8 mouse cellular contexts compared by ENCODE assay signal in the genomic region with DNA sequence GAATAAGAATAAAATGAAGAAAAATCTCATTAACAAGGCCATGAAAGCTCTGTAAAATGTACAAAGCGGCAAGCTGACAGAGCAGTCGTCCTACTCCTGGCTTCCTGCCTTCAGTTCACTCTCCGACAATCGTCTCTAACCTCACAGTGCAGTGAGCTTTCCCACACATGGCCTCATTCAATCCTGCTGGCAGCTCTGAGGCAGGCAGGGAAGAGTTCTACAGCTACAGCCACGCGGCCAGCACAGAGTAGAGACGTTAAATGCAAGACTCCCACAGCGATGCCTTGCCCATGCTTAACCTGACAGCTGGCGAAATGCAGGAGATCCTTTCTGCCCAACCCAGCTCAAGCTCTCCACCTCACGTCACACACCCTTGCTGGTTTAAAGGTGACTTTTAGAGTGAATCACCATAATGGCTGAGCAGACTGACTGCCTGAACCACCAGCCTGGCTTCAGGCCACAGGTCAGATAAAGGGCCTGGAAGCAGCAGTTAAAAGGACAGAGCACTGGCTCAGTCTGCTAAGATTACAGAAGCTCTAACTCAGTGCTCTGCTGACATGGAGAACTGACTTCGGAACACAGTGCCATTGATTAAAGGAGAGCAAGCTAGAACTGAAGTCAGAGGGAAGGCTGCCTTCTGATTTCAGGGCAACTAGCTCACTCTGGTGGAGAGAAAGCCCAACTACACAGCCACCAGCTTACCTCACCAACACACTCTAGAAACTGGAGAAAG. TPM values are rescaled to one million over a fixed set of nuclear protein-coding genes. Genes with fewer than 3 reads are reported as not detected.
A peak's percentile ranks its signal among the peaks of the same experiment; 100 is the strongest.
DNase-seq lines count a peak whose midpoint lies in the region; ATAC-seq and TF ChIP-seq lines count a peak whose summit lies in the region.

No protein-coding gene starts in this region.

- peak; percentile 79 for TF ChIP-seq CTCF in kidney, postnatal 0 days (IDR thresholded peaks at IDR 0.05; ENCODE audit: low read depth)

- no peak overlapping the region for H3K27ac ChIP-seq in embryonic facial prominence, embryonic 12.5 days
- H3K27ac ChIP-seq in heart, embryonic 13.5 days (replicated peaks): peak overlapping the region; percentile 69
- H3K27ac ChIP-seq in kidney, postnatal 0 days: no peak overlapping the region
- H3K27ac ChIP-seq in limb, embryonic 15.5 days: peak overlapping the region; percentile 5; the same call in 1 of the 2 replicates
- H3K27ac ChIP-seq in neural tube, embryonic 14.5 days (ENCODE audit: low read depth, low read length): no peak overlapping the region

- no peaks in the 10 kb centered on the region for H3K36me3 ChIP-seq in embryonic facial prominence, embryonic 12.5 days
- H3K36me3 ChIP-seq in heart, embryonic 13.5 days: 0 out of 2 replicates have a peak, but pooled peaks cover 4% of the 10 kb centered on the region
- no peaks in the 10 kb centered on the region for H3K36me3 ChIP-seq in kidney, postnatal 0 days (ENCODE audit: insufficient read depth, low read length)
- no peaks in the 10 kb centered on the region for H3K36me3 ChIP-seq in limb, embryonic 15.5 days
- no peaks in the 10 kb centered on the region for H3K36me3 ChIP-seq in neural tube, embryonic 14.5 days (ENCODE audit: control insufficient read depth, insufficient read depth, low read length)

- 67% methylated on average over 11 of the region's 11 CpGs for WGBS in embryonic facial prominence, embryonic 12.5 days
- 45% methylated on average over 11 of the region's 11 CpGs for WGBS in heart, embryonic 13.5 days
- 58% methylated on average over 11 of the region's 11 CpGs for WGBS in kidney, postnatal 0 days
- WGBS in limb, embryonic 15.5 days: 31% methylated on average over 11 of the region's 11 CpGs
- 59% methylated on average over 11 of the region's 11 CpGs for WGBS in neural tube, embryonic 14.5 days

- no peak overlapping the region for H3K4me3 ChIP-seq in embryonic facial prominence, embryonic 12.5 days
- H3K4me3 ChIP-seq in heart, embryonic 13.5 days: peak overlapping the region; percentile 17
- no peak overlapping the region for H3K4me3 ChIP-seq in kidney, postnatal 0 days (replicated peaks; ENCODE audit: low read depth, low read length)
- H3K4me3 ChIP-seq in limb, embryonic 15.5 days: no peak overlapping the region
- H3K4me3 ChIP-seq in neural tube, embryonic 14.5 days (ENCODE audit: low read depth, low read length): no peak overlapping the region

- H3K9ac ChIP-seq in embryonic facial prominence, embryonic 12.5 days: no peak overlapping the region
- 0 out of 2 replicates have a peak overlapping the region, but pooled peaks have one; percentile 53 for H3K9ac ChIP-seq in heart, embryonic 13.5 days
- H3K9ac ChIP-seq in kidney, postnatal 0 days (ENCODE audit: low read depth, low read length): no peak overlapping the region
- H3K9ac ChIP-seq in limb, embryonic 15.5 days: no peak overlapping the region
- no peak overlapping the region for H3K9ac ChIP-seq in neural tube, embryonic 14.5 days (replicated peaks; ENCODE audit: low read depth, low read length)

- H3K27me3 ChIP-seq in embryonic facial prominence, embryonic 12.5 days: no peaks in the 10 kb centered on the region
- H3K27me3 ChIP-seq in heart, embryonic 13.5 days (replicated peaks): no peaks in the 10 kb centered on the region
- no peaks in the 10 kb centered on the region for H3K27me3 ChIP-seq in kidney, postnatal 0 days (ENCODE audit: insufficient read depth, low read length)
- no peaks in the 10 kb centered on the region for H3K27me3 ChIP-seq in limb, embryonic 15.5 days
- no peaks in the 10 kb centered on the region for H3K27me3 ChIP-seq in neural tube, embryonic 14.5 days (ENCODE audit: control insufficient read depth, insufficient read depth, low read length)

- H3K4me2 ChIP-seq in embryonic facial prominence, embryonic 12.5 days (replicated peaks): no peak overlapping the region
- peak overlapping the region; percentile 58 for H3K4me2 ChIP-seq in heart, embryonic 13.5 days
- no peak overlapping the region for H3K4me2 ChIP-seq in kidney, postnatal 0 days (ENCODE audit: low read length)
- peak overlapping the region; percentile 40 for H3K4me2 ChIP-seq in limb, embryonic 15.5 days
- no peak overlapping the region for H3K4me2 ChIP-seq in neural tube, embryonic 14.5 days (ENCODE audit: low read depth, low read length)

- peaks cover 7% of the 10 kb centered on the region; the same call in 1 of the 2 replicates for H3K4me1 ChIP-seq in embryonic facial prominence, embryonic 12.5 days
- peaks cover 14% of the 10 kb centered on the region for H3K4me1 ChIP-seq in heart, embryonic 13.5 days
- H3K4me1 ChIP-seq in kidney, postnatal 0 days (replicated peaks; ENCODE audit: insufficient read depth, low read length): 0 out of 2 replicates have a peak, but pooled peaks cover 2% of the 10 kb centered on the region
- H3K4me1 ChIP-seq in limb, embryonic 15.5 days: peaks cover 13% of the 10 kb centered on the region
- no peaks in the 10 kb centered on the region for H3K4me1 ChIP-seq in neural tube, embryonic 14.5 days (ENCODE audit: control insufficient read depth, insufficient read depth, low read length)

- peak; percentile 69; the same call in 1 of the 2 replicates for ATAC-seq in embryonic facial prominence, embryonic 12.5 days (ENCODE audit: insufficient number of reproducible peaks, insufficient read depth, low FRiP score, low TSS enrichment)
- peak; percentile 37 for ATAC-seq in heart, embryonic 13.5 days (ENCODE audit: extremely low read depth, insufficient number of reproducible peaks, low FRiP score, low TSS enrichment)
- no peak for ATAC-seq in kidney, postnatal 0 days (replicated peaks; ENCODE audit: low FRiP score, low read depth)
- ATAC-seq in limb, embryonic 15.5 days (ENCODE audit: insufficient number of reproducible peaks, low FRiP score, low TSS enrichment, low read depth): peak; percentile 79
- ATAC-seq in neural tube, embryonic 14.5 days (ENCODE audit: low read depth): peak; percentile 83
- ATAC-seq in megakaryocyte, adult 5-6 weeks (ENCODE audit: poor library complexity, severe bottlenecking): no peak

- peak; percentile 36 for DNase-seq in A20 (ENCODE audit: low read depth, low spot score)
- peak; percentile 55 for DNase-seq in adrenal gland, adult 8-10 months
- DNase-seq in kidney, postnatal 0 days (ENCODE audit: low spot score): peak; percentile 83

- no peaks in the 10 kb centered on the region for H3K9me3 ChIP-seq in embryonic facial prominence, embryonic 12.5 days
- H3K9me3 ChIP-seq in heart, embryonic 13.5 days: no peaks in the 10 kb centered on the region
- H3K9me3 ChIP-seq in kidney, postnatal 0 days (replicated peaks; ENCODE audit: low read length): no peaks in the 10 kb centered on the region
- no peaks in the 10 kb centered on the region for H3K9me3 ChIP-seq in limb, embryonic 15.5 days
- H3K9me3 ChIP-seq in neural tube, embryonic 14.5 days (ENCODE audit: control insufficient read depth, low read length): no peaks in the 10 kb centered on the region

RNA-seq across cellular contexts. Expression of a gene that starts 25.3 kb away (rescaled TPM):
- total RNA-seq in adrenal gland, adult 8-10 months (2022): 10 to 100 TPM; 10.6 to 16.3 (median 13.1) TPM
- 17.2 and 18.6 TPM in 2 replicates for polyA plus RNA-seq in embryonic facial prominence, embryonic 12.5 days (2016; fragmentation: Nextera tagmentation; extraction: Ambion mirVana)
- polyA plus RNA-seq in heart, embryonic 13.5 days (2015; fragmentation: Nextera tagmentation; extraction: Ambion mirVana): 10.0 and 10.7 TPM in 2 replicates
- 11.8 and 12.8 TPM in 2 replicates for polyA plus RNA-seq in kidney, postnatal 0 days (2015; fragmentation: Nextera tagmentation; extraction: Ambion mirVana)
- 14.3 and 14.4 TPM in 2 replicates for polyA plus RNA-seq in limb, embryonic 15.5 days (2015; fragmentation: Nextera tagmentation; extraction: Ambion mirVana)
- 6.5 and 6.8 TPM in 2 replicates for polyA plus RNA-seq in neural tube, embryonic 14.5 days (2014; fragmentation: Nextera tagmentation; extraction: Ambion mirVana)
- 1.6 and 2.7 TPM in 2 replicates for total RNA-seq in megakaryocyte, adult 5-6 weeks (2015)
- 3.9 and 5.1 TPM in 2 replicates for total RNA-seq in megakaryocyte, adult 5-6 weeks (2017)

RNA-seq across cellular contexts. Expression of a gene that starts 58.9 kb away (rescaled TPM):
- under 1 TPM; 0.18 to 0.90 (median 0.61) TPM for total RNA-seq in adrenal gland, adult 8-10 months (2022)
- 23.5 and 24.1 TPM in 2 replicates for polyA plus RNA-seq in embryonic facial prominence, embryonic 12.5 days (2016; fragmentation: Nextera tagmentation; extraction: Ambion mirVana)
- 2.8 and 3.3 TPM in 2 replicates for polyA plus RNA-seq in heart, embryonic 13.5 days (2015; fragmentation: Nextera tagmentation; extraction: Ambion mirVana)
- 7.9 and 9.9 TPM in 2 replicates for polyA plus RNA-seq in kidney, postnatal 0 days (2015; fragmentation: Nextera tagmentation; extraction: Ambion mirVana)
- polyA plus RNA-seq in limb, embryonic 15.5 days (2015; fragmentation: Nextera tagmentation; extraction: Ambion mirVana): 18.6 and 23.0 TPM in 2 replicates
- polyA plus RNA-seq in neural tube, embryonic 14.5 days (2014; fragmentation: Nextera tagmentation; extraction: Ambion mirVana): 0.88 and 2.8 TPM in 2 replicates
- total RNA-seq in megakaryocyte, adult 5-6 weeks (2015): not detected in 2 replicates
- not detected in 2 replicates for total RNA-seq in megakaryocyte, adult 5-6 weeks (2017)

Comparison
In these comparisons a context has a peak if more than half of its experiments do, and no peak if none do; other contexts are left out.
1. ATAC-seq: peak in embryonic facial prominence, embryonic 12.5 days (single experiment), heart, embryonic 13.5 days (single experiment), limb, embryonic 15.5 days (single experiment) and neural tube, embryonic 14.5 days (single experiment); none in kidney, postnatal 0 days (single experiment) and megakaryocyte, adult 5-6 weeks (single experiment).
2. H3K27ac ChIP-seq: peak in heart, embryonic 13.5 days (single experiment) and limb, embryonic 15.5 days (single experiment); none in embryonic facial prominence, embryonic 12.5 days (single experiment), kidney, postnatal 0 days (single experiment) and neural tube, embryonic 14.5 days (single experiment).
3. H3K4me2 ChIP-seq: peak in heart, embryonic 13.5 days (single experiment) and limb, embryonic 15.5 days (single experiment); none in embryonic facial prominence, embryonic 12.5 days (single experiment), kidney, postnatal 0 days (single experiment) and neural tube, embryonic 14.5 days (single experiment).
4. Peak in every context shown above with its lines, with median percentiles within 50 percentile points of each other: DNase-seq.